In genomic region chr13:9277621-9277960, GRCm38 (mm10) we compare ENCODE assay signal across 8 mouse cellular contexts. TPM values are rescaled to one million over a fixed set of nuclear protein-coding genes. Genes with fewer than 3 reads are reported as not detected.
A peak's percentile ranks its signal among the peaks of the same experiment; 100 is the strongest.
DNase-seq lines count a peak whose midpoint lies in the region; ATAC-seq and TF ChIP-seq lines count a peak whose summit lies in the region.

No protein-coding gene starts in this region.

- no peak for TF ChIP-seq EP300 in ES-Bruce4 (IDR thresholded peaks at IDR 0.05; ENCODE audit: insufficient read depth, low read depth, low read length)

- no peak overlapping the region for H3K27ac ChIP-seq in ES-Bruce4 (ENCODE audit: insufficient read depth, low read length)
- no peak overlapping the region for H3K27ac ChIP-seq in heart, embryonic 12.5 days (ENCODE audit: poor library complexity, severe bottlenecking)
- peak overlapping the region; percentile 99 for H3K27ac ChIP-seq in midbrain, postnatal 0 days (ENCODE audit: low read depth, low read length)

- no peak for TF ChIP-seq CTCF in ES-Bruce4 (IDR thresholded peaks at IDR 0.05; ENCODE audit: low read depth, low read length)
- TF ChIP-seq CTCF in midbrain, postnatal 0 days (IDR thresholded peaks at IDR 0.05), result no peak

- H3K4me2 ChIP-seq in heart, embryonic 12.5 days, result peak overlapping the region; percentile 68
- peak overlapping the region; percentile 70 for H3K4me2 ChIP-seq in midbrain, postnatal 0 days (ENCODE audit: low read depth, low read length, poor library complexity, severe bottlenecking)

- peak; percentile 17 to 49 for DNase-seq in heart, adult 18-20 months
- no peak for DNase-seq in heart, postnatal 25 days (ENCODE audit: low spot score)
- DNase-seq in cerebellum, postnatal 10 days, result peak; percentile 46 to 56
- peak; percentile 21 to 49 for DNase-seq in kidney, postnatal 4 days
- peak; percentile 30 for DNase-seq in midbrain, postnatal 0 days (ENCODE audit: low spot score)
- no peak for DNase-seq in natural killer cell, adult 2 months (ENCODE audit: low spot score in 2 of 2)

- WGBS in heart, embryonic 12.5 days, result 4% methylated on average over 15 of the region's 15 CpGs
- WGBS in midbrain, postnatal 0 days, result under 1% methylated on average over 15 of the region's 15 CpGs

- no peaks in the 10 kb centered on the region for H3K4me1 ChIP-seq in ES-Bruce4 (ENCODE audit: control insufficient read depth, insufficient read depth, low read length)
- H3K4me1 ChIP-seq in heart, embryonic 12.5 days (replicated peaks), result peaks cover 14% of the 10 kb centered on the region
- H3K4me1 ChIP-seq in midbrain, postnatal 0 days (ENCODE audit: insufficient read depth, low read length), result peaks cover 12% of the 10 kb centered on the region; the same call in 1 of the 2 replicates

- H3K4me3 ChIP-seq in ES-Bruce4 (ENCODE audit: low read depth, low read length), result peak overlapping the region; percentile 91
- peak overlapping the region; percentile 86 for H3K4me3 ChIP-seq in heart, embryonic 12.5 days
- peak overlapping the region; percentile 100 for H3K4me3 ChIP-seq in midbrain, postnatal 0 days (ENCODE audit: low read depth, low read length)

- H3K9ac ChIP-seq in ES-Bruce4 (ENCODE audit: low read depth, poor library complexity, severe bottlenecking), result peak overlapping the region; percentile 16; the same call in 1 of the 2 replicates
- H3K9ac ChIP-seq in heart, embryonic 12.5 days, result peak overlapping the region; percentile 87
- H3K9ac ChIP-seq in midbrain, postnatal 0 days (replicated peaks; ENCODE audit: low read length, poor library complexity, severe bottlenecking), result peak overlapping the region; percentile 93

- intact Hi-C loops in heart, postnatal 25 days (cut with DNase I), result loop anchor here (2.0 to 10.0 kb wide), 6 partner anchors 35 to 487 kb away; partner anchors contain the start of genes Larp4b and Zmynd11

- no peak for ATAC-seq in heart, embryonic 12.5 days (ENCODE audit: insufficient number of reproducible peaks, low FRiP score)
- no peak for ATAC-seq in midbrain, postnatal 0 days (ENCODE audit: low FRiP score)

- H3K9me3 ChIP-seq in ES-Bruce4 (replicated peaks; ENCODE audit: control insufficient read depth, insufficient read depth, low read length, poor library complexity, severe bottlenecking), result no peaks in the 10 kb centered on the region
- H3K9me3 ChIP-seq in heart, embryonic 12.5 days (replicated peaks), result no peaks in the 10 kb centered on the region
- no peaks in the 10 kb centered on the region for H3K9me3 ChIP-seq in midbrain, postnatal 0 days (ENCODE audit: low read length)

- no peaks in the 10 kb centered on the region for H3K36me3 ChIP-seq in ES-Bruce4 (ENCODE audit: control insufficient read depth, insufficient read depth, low read length, poor library complexity, severe bottlenecking)
- no peaks in the 10 kb centered on the region for H3K36me3 ChIP-seq in heart, embryonic 12.5 days
- no peaks in the 10 kb centered on the region for H3K36me3 ChIP-seq in midbrain, postnatal 0 days (ENCODE audit: insufficient read depth, low read length)

- H3K27me3 ChIP-seq in ES-Bruce4 (ENCODE audit: control insufficient read depth, insufficient read depth, low read length, poor library complexity, severe bottlenecking), result no peaks in the 10 kb centered on the region
- H3K27me3 ChIP-seq in heart, embryonic 12.5 days (replicated peaks), result no peaks in the 10 kb centered on the region
- H3K27me3 ChIP-seq in midbrain, postnatal 0 days (ENCODE audit: insufficient read depth, low read length), result no peaks in the 10 kb centered on the region

- TF ChIP-seq POLR2A in ES-Bruce4 (IDR thresholded peaks at IDR 0.05; ENCODE audit: insufficient read depth, low read length), result no peak

RNA-seq across cellular contexts. Expression of gene Dip2c, which starts 1.3 kb away (rescaled TPM):
- 10 to 100 TPM; 41.0 to 43.2 TPM for total RNA-seq in heart, adult 18-20 months (2021)
- total RNA-seq in heart, postnatal 25 days (2021), result 10 to 100 TPM; 41.8 to 46.0 TPM
- polyA plus RNA-seq in ES-Bruce4 (2011; ENCODE audit: insufficient read depth, insufficient read length, low read depth, missing spikeins), result 7.7 and 8.4 TPM in 2 replicates
- polyA plus RNA-seq in heart, embryonic 12.5 days (2016; fragmentation: Nextera tagmentation; extraction: Ambion mirVana), result 7.9 and 8.4 TPM in 2 replicates
- 74.4 and 78.2 TPM in 2 replicates for total RNA-seq in midbrain, postnatal 0 days (2014; rRNA removed)
- polyA plus RNA-seq in midbrain, postnatal 0 days (2015; fragmentation: Nextera tagmentation; extraction: Ambion mirVana), result 9.5 and 9.7 TPM in 2 replicates

Comparison
In these comparisons a context has a peak if more than half of its experiments do, and no peak if none do; other contexts are left out.
1. DNase-seq: peak in heart, adult 18-20 months (2 of 2), cerebellum, postnatal 10 days (2 of 2), kidney, postnatal 4 days (2 of 2) and midbrain, postnatal 0 days (single experiment); none in heart, postnatal 25 days (single experiment) and natural killer cell, adult 2 months (0 of 2).
2. H3K9ac ChIP-seq: peak in every context shown above with its lines; median percentile 93 in midbrain, postnatal 0 days; 87 in heart, embryonic 12.5 days; 16 in ES-Bruce4.
3. Peak in every context shown above with its lines, with median percentiles within 50 percentile points of each other: H3K4me3 ChIP-seq.